Mouse (Mus musculus): ENCODE results near the gene Plppr2.

The Plppr2 gene

DNA sequence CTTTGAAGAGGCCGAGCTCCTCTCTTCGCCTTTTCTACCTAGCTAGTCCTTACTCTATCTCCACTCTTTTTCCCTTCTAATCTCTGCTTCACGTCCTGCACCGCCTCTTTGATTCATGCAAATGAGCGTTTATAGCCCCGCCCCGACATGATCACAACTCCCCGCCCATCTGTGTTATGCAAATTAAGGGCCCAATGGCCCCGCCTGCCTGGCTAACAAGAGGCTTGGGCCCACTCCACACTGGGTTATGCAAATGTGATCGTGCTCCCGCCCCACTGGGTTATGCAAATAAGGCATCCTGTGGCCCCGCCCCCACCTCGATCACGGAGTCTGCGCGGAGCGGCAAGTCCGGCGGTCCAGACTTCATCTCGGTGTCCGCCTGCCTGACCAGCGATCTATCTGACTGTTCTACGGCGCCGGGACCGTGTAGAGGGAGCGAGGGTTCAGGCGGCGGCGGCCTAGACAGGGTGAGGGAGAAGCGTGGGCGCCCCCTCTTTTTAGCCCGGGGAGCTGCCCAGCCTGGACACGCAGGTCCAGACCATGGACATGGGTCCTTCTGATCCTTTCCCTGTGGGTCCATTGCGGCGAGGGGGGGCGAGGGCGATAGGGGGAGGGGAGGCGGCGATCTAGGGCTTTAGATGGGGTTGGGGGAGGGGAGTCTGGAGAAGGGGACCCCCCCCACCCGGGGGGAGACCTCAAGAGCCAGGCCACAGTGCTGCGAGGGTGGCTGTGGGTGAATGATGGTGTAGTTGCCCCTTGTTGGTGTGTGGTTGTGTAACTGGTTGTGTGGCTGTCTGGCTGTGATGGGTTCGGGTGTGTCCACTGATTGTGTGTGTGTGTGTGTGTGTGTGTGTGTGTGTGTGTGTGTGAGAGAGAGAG is at the start of gene Plppr2:
Gene Plppr2, plus strand, starts transcription at position 342 of the 879 bp plus-strand sequence.
- TF ChIP-seq GATA4 (IDR thresholded peaks at IDR 0.05; ENCODE audit: insufficient replicate concordance, low read length) = no peak

DNA sequence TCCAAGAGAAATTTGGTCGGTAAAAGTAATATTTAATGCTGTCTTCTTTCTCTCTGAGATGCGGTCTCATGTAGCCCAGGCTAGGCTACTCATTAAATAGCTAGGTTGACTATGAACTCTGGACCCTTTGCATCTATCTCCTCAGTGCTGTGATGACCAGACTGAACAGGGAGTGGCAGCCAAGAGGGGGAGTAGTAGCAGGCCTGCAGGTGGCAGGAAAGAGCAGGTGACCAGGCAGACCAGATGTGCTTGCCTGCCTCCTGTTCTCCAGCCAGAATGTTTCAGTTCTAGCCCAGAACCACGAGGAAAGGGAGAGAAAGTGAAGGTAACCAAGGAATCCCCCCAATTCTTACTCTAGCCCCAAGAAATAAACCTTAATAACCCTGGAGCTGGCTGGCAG is 47.6 kb upstream of the Plppr2 start:
- no peak for TF ChIP-seq GATA4 (IDR thresholded peaks at IDR 0.05; ENCODE audit: insufficient replicate concordance, low read length)

DNA sequence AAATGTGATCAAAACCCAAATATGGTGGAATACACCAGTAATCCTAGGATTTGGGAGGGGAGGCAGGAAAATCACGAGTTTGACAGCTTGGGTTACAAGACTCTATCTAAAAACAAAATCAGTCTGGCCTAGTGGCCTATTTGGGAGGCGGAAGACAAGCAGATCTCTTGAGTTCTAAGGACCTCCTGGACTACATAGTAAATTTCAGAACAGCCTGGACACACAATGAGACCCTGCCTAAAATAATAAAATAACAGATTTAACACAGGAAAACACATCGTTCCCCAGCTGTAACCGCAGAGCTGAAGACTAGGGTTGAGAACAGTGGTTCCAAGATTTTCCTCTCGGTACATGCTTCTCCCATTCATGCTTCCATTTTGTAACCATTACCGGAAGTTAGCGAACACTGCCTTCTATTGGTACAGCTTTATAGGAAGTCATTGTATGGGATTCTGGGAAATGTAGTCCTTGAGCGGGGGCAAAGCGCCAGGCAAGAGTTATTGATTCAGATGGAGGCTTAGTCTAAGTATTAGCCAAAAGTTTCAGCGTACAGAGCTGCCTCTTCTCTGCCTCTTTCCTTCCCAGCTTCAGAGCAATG is 35.5 kb upstream of the Plppr2 start:
- no peak for TF ChIP-seq GATA4 (IDR thresholded peaks at IDR 0.05; ENCODE audit: insufficient replicate concordance, low read length)

DNA sequence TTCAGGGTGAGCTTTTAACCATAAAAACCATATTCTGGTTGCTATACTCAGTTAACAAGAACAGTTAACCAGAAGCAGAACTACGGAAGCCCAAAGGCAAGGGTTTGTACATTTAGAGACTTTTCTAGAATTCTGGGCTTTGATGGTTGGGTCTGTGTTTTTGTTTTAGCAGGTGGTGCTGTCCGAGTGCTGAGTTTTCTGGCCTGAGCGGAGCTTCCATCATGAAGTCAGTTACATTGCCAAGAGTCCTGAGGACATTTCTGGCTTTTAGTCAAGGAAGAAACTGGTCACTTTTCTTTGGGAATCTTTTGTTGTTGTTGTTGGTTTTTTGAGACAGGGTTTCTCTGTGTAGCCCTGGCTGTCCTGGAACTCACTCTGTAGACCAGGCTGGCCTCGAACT is 32.8 kb upstream of the Plppr2 start:
- no peak for TF ChIP-seq GATA4 (IDR thresholded peaks at IDR 0.05; ENCODE audit: insufficient replicate concordance, low read length)

DNA sequence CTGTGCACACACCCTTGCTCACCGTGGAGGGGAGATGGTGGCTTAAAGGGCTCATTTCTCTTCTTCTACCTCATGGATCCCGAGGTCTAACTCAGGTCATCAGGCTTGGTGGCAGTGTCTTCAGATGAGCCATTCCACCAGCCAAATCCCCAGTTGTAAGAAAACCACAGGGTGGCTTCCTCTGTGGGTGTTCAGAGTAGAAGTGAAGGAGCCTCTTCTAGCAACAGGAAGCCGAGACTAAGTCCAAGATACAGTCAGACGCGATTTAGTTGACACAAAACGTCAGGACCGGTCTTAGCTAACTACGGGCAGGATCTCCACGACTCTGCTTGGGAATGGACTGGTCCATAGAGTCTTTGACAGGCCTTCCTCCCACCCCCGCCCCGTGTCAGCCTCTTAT is 28.6 kb upstream of the Plppr2 start:
- TF ChIP-seq GATA4 (IDR thresholded peaks at IDR 0.05; ENCODE audit: insufficient replicate concordance, low read length) = no peak

DNA sequence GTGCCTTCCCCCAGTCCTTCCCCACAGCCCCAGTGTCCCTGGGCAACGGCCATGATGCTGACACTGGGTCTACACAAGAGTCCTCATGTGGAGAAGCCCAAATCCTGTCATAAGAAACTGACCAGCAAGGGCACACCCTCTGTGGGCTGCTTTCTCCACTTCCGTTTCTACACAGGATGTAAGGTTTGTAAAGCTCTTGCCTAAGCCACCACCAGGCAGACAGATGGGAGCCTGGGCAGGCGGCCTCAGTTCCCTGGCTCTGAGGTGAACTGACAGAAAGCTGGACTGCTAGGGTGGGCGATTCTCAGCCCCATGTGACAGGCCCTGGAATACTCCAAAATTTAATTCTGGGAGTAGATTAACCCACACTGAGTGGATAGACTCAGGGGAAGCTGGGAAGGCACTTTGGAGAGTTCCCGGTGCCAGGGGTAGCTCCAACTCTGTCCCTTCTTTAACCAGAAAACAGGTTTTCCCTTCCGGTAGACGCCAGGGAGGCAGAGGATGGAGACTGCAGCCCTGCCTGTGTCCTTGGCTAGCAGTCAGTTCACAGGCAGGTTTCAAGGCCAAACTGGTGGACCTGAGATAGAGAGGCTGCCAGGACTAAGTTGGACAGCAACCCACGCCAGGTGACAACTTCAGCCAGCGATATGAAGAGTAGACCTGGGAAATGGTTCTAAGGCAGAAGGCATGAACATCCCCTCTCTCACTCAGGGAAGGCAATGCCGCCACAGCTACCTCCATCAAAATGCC is 27.2 kb upstream of the Plppr2 start:
- no peak for TF ChIP-seq GATA4 (IDR thresholded peaks at IDR 0.05; ENCODE audit: insufficient replicate concordance, low read length)

DNA sequence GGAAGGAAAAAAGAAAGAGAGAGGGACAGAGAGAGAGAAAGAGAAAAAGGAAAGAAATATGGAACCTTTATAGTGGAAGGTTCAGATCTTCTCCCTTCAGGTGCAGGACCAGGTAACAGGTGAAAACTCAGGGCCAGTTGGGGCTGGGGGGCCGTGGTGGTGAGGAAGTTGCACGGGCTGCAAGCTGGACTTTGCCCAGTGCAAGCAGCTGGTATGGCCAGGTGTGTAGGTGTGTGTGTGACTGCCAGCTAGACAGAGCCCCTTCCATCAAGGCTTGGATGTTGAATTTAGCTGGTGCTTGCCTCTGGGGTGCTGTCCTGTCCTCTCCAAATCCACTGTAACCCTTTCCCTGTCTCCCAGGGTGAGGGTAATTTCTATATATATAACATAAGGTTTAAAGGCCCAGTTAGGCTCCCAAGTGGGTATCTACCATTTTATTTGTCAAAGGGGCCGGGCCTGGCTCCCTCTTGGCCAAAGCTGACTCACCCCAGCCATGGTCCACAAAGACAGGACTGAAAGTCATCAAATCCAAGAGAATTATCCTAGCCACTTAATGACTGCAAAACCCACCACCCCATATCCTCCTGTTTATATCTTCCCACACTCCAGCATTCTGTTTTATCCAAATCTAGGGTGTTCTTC is 19.9 kb upstream of the Plppr2 start:
- no peak for TF ChIP-seq GATA4 (IDR thresholded peaks at IDR 0.05; ENCODE audit: insufficient replicate concordance, low read length)

DNA sequence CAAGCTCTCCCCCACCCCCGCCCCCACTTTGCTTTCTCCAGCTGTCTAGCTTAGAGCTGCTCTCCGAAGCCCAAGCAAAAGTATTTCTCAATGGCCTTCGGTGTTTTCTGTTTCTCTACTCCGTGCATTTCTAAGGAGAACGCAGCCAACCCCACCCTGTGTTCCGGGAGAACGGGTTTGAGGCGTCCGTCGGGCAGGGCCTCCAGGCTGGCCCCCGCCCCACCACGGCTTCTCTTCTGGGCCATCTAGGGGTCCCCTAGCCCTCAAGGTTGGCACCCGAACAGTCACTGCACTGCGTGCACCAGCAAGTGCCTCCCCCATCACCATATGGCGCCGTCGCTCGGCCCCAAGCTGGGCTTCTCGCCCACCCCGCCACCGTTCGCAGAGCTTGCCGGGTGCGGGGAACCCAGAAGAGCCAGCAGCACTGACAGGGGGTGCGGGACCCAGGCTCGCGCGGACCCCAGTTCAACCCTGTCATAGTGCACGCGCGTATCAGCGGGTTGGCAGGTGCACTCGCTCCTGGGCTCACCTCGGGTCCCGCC is 19.3 kb upstream of the Plppr2 start:
- no peak for TF ChIP-seq GATA4 (IDR thresholded peaks at IDR 0.05; ENCODE audit: insufficient replicate concordance, low read length)

DNA sequence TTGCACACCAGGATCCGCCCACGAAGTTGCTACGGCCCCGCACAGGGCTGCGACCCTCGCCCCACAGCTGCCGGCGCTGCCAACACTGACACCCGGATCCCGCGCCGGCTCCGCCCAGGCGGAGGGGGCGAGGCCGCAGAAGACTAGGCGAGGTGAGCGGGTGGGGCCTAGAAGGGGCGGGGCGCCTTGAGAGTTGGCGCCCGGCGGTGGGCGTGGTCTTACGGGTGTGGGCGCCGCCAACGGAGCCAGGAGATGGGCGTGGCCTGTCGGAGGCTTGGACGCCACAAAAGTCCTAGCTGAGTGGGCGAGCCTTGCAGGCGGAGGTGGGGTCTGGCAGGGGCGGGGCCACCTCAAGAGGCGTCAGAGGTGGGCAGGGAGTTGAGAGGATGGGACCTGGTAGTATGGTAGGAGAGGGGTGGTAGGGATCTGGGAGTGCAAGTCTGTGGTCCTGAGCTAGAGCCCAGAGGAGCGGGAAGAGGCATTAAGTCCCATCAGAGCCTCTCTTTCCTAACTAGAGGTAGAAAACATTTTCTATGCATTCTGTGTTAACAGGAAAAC is 18.7 kb upstream of the Plppr2 start, which contains the start of gene Rab3d:
Gene Rab3d, minus strand, starts transcription at position 158 of the 558 bp plus-strand sequence.
- no peak for TF ChIP-seq GATA4 (IDR thresholded peaks at IDR 0.05; ENCODE audit: insufficient replicate concordance, low read length)

DNA sequence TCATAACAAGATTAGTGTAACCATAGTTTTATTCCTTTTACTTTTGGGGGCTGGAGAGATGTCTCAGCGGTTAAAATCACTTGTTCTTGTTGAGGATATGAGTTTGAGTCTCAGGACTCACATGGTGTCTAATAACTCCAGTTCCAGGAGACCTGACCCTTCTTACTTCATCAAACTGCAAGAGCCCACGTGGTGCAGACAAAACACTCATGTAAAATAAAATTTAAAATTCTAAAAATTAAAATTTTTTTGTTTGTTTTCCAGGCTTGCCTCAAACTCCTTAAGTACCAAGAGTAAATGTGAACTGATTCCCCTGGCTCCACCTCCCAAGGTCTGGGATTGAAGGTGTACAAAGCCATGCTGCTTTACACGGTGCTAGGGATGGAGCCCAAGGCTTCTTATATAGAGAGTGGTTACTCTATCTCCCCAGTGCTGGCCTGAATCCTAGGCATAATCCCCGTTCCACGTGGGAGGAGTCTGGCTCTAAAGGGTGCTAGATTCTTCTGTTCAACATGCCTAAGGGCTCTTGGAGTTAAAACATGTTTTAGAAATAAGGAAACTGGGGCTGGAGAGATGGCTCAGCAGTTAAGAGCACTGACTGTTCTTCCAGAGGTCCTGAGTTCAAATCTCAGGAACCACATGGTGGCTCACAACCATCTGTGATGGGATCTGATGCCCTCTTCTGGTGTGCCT is 18.0 kb upstream of the Plppr2 start:
- no peak for TF ChIP-seq GATA4 (IDR thresholded peaks at IDR 0.05; ENCODE audit: insufficient replicate concordance, low read length)

DNA sequence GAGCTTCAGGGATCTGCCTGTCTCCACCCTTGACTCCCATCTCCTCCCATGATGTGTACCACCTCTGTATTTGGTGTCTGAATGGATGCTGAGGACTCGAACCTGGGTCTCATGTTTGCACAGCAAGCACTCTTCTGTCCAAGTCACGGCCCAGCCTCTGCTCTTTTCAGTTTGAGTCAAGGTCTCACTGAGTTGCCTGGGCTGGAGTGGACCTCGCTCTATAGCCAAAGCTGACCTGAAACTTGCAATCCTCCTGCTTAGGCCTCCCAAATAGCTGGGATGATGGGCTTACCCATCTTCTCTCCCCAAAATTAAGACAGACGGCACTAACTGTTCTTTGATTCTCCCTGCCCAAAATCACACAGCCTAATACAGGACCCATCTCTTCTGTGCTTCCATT is 13.8 kb upstream of the Plppr2 start:
- no peak for TF ChIP-seq GATA4 (IDR thresholded peaks at IDR 0.05; ENCODE audit: insufficient replicate concordance, low read length)

DNA sequence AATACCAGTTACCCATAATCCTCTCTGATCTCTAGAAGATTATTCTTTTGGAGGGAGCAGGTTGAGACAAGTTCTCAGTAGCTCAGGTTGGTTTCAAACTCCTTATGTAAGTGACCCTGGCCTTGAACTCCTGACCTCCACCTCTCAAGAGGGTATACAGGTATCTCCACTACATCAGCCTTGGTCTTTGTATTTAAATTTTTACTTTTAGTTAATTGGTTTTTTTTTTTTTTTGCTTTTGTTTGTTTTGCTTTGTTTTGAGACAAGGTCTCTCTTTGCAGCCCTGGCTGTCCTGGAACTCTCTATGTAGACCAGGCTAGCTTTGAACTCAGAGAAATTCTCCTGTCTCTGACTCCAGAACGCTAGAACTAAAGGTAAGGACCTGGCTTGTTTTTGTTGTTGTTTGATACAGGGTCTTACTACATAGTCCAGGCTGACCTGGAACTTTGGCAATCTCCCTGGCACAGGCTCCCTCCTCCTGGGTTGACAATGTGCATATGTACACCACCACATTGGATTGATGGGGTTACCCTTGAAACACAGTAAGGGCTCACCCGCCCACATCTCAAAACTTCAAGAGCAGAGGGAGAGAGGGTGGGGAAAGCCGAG is 13.2 kb upstream of the Plppr2 start:
- TF ChIP-seq GATA4 (IDR thresholded peaks at IDR 0.05; ENCODE audit: insufficient replicate concordance, low read length) = no peak

DNA sequence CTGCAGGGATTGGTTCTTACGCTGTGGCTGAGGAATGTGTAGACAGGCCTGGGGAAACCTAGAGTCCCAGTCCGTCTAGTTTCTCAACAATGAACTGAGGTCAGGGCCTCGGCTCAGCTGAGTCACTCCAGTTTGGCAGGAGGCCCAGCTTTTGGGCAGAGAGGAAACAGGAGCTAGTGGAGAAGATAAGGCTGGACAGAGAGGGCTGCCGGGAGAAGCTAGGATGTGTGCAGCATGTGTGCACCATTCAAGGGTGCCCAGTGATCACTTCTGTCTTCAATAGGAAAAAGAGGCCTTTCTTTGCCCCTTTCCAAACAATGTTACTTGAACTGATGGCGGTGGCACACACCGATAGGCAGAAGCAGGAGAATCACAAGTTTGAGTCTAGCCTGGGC is 12.7 kb upstream of the Plppr2 start:
- peak; percentile 94; the same call in 1 of the 2 replicates for TF ChIP-seq GATA4 (IDR thresholded peaks at IDR 0.05; ENCODE audit: insufficient replicate concordance, low read length)

DNA sequence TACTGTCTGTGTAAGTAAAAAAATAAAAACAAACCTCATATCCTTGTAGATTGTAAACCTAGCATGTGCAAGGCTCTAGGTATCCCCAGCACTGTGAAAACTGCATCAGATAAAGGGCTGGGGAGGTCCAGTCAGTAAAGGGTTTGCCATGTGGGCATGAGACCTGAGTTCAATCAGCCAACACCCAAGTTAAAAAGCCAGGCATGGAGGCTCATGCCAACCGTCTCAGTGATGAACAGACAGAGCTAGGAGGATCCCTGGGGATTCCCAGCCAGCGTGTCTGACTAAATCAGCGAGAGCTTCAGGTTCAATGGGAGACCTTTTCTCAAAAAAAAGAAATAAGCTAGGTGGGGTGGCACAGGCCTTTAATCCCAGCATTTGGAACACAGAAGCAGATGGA is 11.8 kb upstream of the Plppr2 start:
- TF ChIP-seq GATA4 (IDR thresholded peaks at IDR 0.05; ENCODE audit: insufficient replicate concordance, low read length) = no peak
